Mouse (Mus musculus): Measurements from ENCODE around the gene Ptprm. TPM values are rescaled to one million over a fixed set of nuclear protein-coding genes. Genes with fewer than 3 reads are reported as not detected.

Gene Ptprm
- total and polyA plus RNA-seq, 3 experiments = not detected

DNA sequence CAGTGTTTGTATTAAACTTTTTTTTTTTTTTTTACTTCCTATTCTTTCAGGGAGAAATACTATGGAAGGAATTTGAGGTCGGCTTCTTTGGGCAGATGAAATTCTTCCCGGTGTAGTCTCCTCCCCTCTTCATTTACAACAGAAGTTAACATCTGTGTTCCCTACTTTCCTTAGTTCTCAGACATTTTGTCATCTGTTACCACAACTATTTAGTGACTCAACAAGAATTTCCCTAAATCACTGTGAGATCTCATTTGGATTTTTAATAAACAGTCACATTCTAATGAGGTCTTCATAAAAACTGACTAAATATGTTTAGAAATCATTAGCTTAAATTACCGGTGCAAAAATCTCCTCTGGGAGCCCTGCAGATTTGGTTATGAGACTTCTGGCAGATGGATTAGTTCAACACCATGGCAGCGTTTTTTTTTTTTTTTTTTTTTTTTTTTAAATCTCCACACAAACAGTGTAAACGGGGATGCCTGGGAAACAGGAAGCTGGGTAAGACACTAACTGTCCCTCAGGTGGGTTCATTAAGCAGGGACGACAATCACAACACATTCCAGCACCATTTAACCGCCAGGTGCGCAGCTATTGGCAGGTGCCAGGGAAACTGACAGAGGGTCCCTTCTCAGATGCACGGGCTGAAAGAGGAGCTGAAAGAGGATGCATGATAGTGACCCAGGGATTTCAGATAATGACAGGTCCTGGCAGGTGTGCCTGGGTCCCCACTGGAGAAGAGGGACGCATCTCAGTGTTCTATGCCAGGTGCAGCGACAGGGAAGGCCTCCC lies 633.9 kb downstream of the Ptprm start:
- H3K9me3 ChIP-seq (replicated peaks; ENCODE audit: insufficient read depth, low read length) = no peaks in the 10 kb centered on the region
- DNase-seq (ENCODE audit: low read depth, low spot score) = no peak

DNA sequence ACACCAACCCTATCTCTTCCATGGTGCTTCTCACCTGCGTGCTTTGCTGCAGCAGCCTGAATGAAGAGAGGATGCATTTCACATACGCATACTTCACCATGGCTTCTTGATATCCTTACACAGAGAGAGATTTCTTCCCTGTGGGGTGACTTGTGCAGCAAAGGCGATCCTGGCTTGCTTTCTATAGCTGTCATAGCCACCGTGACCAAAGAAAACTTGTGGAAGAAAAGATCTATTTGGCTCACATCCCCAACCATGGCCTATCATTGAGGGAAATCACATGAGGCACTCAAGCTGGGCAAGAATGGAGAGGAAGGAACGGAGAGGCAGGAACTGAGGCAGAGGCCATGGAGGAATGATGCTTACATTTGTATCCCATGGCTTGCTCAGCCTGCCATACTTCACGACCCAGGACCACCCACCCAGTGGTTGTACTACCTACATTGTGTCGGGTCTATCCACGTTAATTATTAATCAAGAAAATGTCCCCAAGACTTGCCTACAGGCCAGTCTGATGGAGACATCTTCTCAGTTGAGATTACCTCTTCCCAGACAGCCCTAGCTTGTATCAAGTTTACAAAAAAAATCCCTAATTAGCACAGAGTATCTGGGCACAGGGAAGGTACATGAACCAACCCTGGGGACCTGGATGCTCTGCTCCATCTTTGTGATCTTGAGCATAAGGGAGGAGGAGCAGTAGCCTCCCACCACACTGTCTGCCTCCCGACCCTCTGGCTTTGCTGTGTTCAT lies 641.6 kb downstream of the Ptprm start:
- Histone ChIP-seq H3K27ac (ENCODE audit: control insufficient read depth, low read depth, low read length) (no peak overlapping the region), H3K4me1 (ENCODE audit: control insufficient read depth in 1 of 2, insufficient read depth in 2 of 2, low read length in 2 of 2) (no peaks in the 10 kb centered on the region), H3K9me3 (replicated peaks; ENCODE audit: insufficient read depth, low read length) (no peaks in the 10 kb centered on the region), H3K9ac (ENCODE audit: control insufficient read depth, low read depth, low read length, poor library complexity, severe bottlenecking) (no peak overlapping the region), H3K27me3 (ENCODE audit: control insufficient read depth in 1 of 2, insufficient read depth in 2 of 2, low read length in 2 of 2) (no peaks in the 10 kb centered on the region), H3K4me3 (ENCODE audit: control insufficient read depth in 1 of 2, insufficient read depth in 1 of 2, low read depth in 2 of 2, low read length in 2 of 2) (no peak overlapping the region), H3K36me3 (ENCODE audit: control insufficient read depth in 1 of 2, insufficient read depth in 2 of 2, low read length in 2 of 2) (no peaks in the 10 kb centered on the region), H3K79me2 (ENCODE audit: control insufficient read depth, insufficient read depth, low read length, poor library complexity) (no peaks in the 10 kb centered on the region)
- DNase-seq (ENCODE audit: low read depth, low spot score) = no peak
- TF ChIP-seq CHD1 (IDR thresholded peaks at IDR 0.05; ENCODE audit: low read depth, low read length) (no peak), E2F4 (IDR thresholded peaks at IDR 0.05; ENCODE audit: borderline replicate concordance, low read depth, low read length) (no peak), EP300 (IDR thresholded peaks at IDR 0.05; ENCODE audit: low read depth in 1 of 2, low read length in 2 of 2) (no peak), MXI1 (IDR thresholded peaks at IDR 0.05; ENCODE audit: low read depth, low read length) (no peak)

More for the DNA sequence above, 633.9 kb downstream of the Ptprm start:
- H3K4me1 ChIP-seq (ENCODE audit: control insufficient read depth in 1 of 2, insufficient read depth in 2 of 2, low read length in 2 of 2) = no peaks in the 10 kb centered on the region
- H3K9ac ChIP-seq (ENCODE audit: control insufficient read depth, low read depth, low read length, poor library complexity, severe bottlenecking) = no peak overlapping the region
- no peaks in the 10 kb centered on the region for H3K36me3 ChIP-seq (ENCODE audit: control insufficient read depth in 1 of 2, insufficient read depth in 2 of 2, low read length in 2 of 2)
- no peak for TF ChIP-seq USF1 (IDR thresholded peaks at IDR 0.05; ENCODE audit: low read depth, low read length)
- no peak for TF ChIP-seq MYB (IDR thresholded peaks at IDR 0.05; ENCODE audit: low read depth, low read length)
- no peak for TF ChIP-seq ZMIZ1 (IDR thresholded peaks at IDR 0.05; ENCODE audit: low read depth, low read length)
- TF ChIP-seq POLR2AphosphoS2 (IDR thresholded peaks at IDR 0.05; ENCODE audit: low read length) = no peak
- no peak for TF ChIP-seq GATA1 (IDR thresholded peaks at IDR 0.05; ENCODE audit: low read depth, low read length)
- no peak for TF ChIP-seq ETS1 (IDR thresholded peaks at IDR 0.05; ENCODE audit: low read depth, low read length)
- H3K79me2 ChIP-seq (ENCODE audit: control insufficient read depth, insufficient read depth, low read length, poor library complexity) = no peaks in the 10 kb centered on the region
- no peak overlapping the region for H3K27ac ChIP-seq (ENCODE audit: control insufficient read depth, low read depth, low read length)
- H3K4me3 ChIP-seq (ENCODE audit: control insufficient read depth in 1 of 2, insufficient read depth in 1 of 2, low read depth in 2 of 2, low read length in 2 of 2) = no peak overlapping the region
- no peaks in the 10 kb centered on the region for H3K27me3 ChIP-seq (ENCODE audit: control insufficient read depth in 1 of 2, insufficient read depth in 2 of 2, low read length in 2 of 2)

GRCm38 (mm10) chr17:66711221-66712016 lies 642.8 kb downstream of the Ptprm start:
- Histone ChIP-seq H3K9me3 (replicated peaks; ENCODE audit: insufficient read depth, low read length) (no peaks in the 10 kb centered on the region), H3K4me3 (ENCODE audit: control insufficient read depth in 1 of 2, insufficient read depth in 1 of 2, low read depth in 2 of 2, low read length in 2 of 2) (no peak overlapping the region), H3K4me1 (ENCODE audit: control insufficient read depth in 1 of 2, insufficient read depth in 2 of 2, low read length in 2 of 2) (no peaks in the 10 kb centered on the region), H3K36me3 (ENCODE audit: control insufficient read depth in 1 of 2, insufficient read depth in 2 of 2, low read length in 2 of 2) (no peaks in the 10 kb centered on the region), H3K27ac (ENCODE audit: control insufficient read depth, low read depth, low read length) (no peak overlapping the region), H3K79me2 (ENCODE audit: control insufficient read depth, insufficient read depth, low read length, poor library complexity) (no peaks in the 10 kb centered on the region), H3K27me3 (ENCODE audit: control insufficient read depth in 1 of 2, insufficient read depth in 2 of 2, low read length in 2 of 2) (no peaks in the 10 kb centered on the region), H3K9ac (ENCODE audit: control insufficient read depth, low read depth, low read length, poor library complexity, severe bottlenecking) (no peak overlapping the region)
- no peak for TF ChIP-seq MXI1 (IDR thresholded peaks at IDR 0.05; ENCODE audit: low read depth, low read length)
- no peak for TF ChIP-seq NELFE (IDR thresholded peaks at IDR 0.05; ENCODE audit: low read depth, low read length)
- TF ChIP-seq CHD2 (IDR thresholded peaks at IDR 0.05; ENCODE audit: low read length) = no peak
- TF ChIP-seq E2F4 (IDR thresholded peaks at IDR 0.05; ENCODE audit: borderline replicate concordance, low read depth, low read length) = no peak
- DNase-seq (ENCODE audit: low read depth, low spot score) = no peak
